Mouse (Mus musculus): ENCODE data around the gene Mtm1. TPM values are rescaled to one million over a fixed set of nuclear protein-coding genes. Genes with fewer than 3 reads are reported as not detected.

Gene Mtm1
- 4.5 TPM in 2 replicates for polyA plus RNA-seq (2016; fragmentation: Nextera tagmentation; extraction: Ambion mirVana)

DNA sequence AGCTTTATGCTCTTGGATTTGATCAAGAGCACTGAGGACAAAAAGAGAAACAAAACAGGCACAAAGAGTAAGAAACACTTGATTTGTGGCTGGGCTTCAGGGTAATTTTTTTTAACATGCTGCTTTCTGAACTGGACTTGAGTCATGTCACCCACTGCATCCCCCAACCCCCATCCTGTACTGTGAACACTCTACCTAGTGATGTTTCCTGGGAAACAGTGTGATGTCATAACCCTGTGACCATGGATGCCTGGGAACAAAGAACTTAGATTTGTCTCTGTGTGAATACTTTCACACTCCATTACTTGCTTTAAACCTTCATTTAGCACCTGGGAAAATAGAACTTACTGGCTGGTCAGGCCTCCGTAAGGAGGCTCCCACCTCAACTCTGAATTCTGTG is at the start of gene Mtm1:
TSS of gene Mtm1 (plus strand) at position 301 of the 400 bp plus-strand sequence.
- ATAC-seq (ENCODE audit: insufficient number of reproducible peaks, low FRiP score) = no peak
- no peak within 1 kb of the TSS for H3K27ac ChIP-seq (ENCODE audit: poor library complexity, severe bottlenecking)
- H3K9ac ChIP-seq = no peak within 1 kb of the TSS
- no peak within 1 kb of the TSS for H3K4me3 ChIP-seq
- H3K27me3 ChIP-seq (replicated peaks) = 0 out of 2 replicates have a peak, but pooled peaks cover 5% of the 10 kb centered on the region
- H3K4me1 ChIP-seq (replicated peaks) = no peaks in the 10 kb centered on the region
- 83% methylated on average over 1 of the region's 1 CpGs for WGBS
- H3K9me3 ChIP-seq (replicated peaks) = no peaks in the 10 kb centered on the region
- no peaks in the 10 kb centered on the region for H3K36me3 ChIP-seq
- H3K4me2 ChIP-seq = no peak within 1 kb of the TSS

DNA sequence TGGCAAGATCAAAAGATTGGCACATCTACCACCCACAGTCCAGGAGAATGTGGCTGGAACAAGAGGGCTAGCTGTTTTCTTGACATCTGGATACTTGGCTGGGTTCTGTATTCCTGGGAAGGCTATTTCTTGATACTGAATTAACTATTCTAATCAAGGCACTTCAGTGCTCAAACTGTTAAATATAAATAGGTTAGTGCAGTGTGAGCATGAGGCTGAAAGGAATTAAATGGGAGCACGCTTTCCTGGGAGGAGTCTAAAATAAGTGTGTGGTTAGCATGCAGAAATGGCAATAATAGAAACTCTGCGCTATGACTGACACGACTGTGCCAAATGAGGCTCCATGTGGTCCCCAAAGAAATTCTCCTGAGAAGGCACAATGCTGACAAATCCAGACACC is 29.0 kb upstream of the Mtm1 start:
- no peaks in the 10 kb centered on the region for H3K9me3 ChIP-seq (replicated peaks)
- no peak overlapping the region for H3K9ac ChIP-seq
- no peak for ATAC-seq (ENCODE audit: insufficient number of reproducible peaks, low FRiP score)
- H3K36me3 ChIP-seq = no peaks in the 10 kb centered on the region
- no peak overlapping the region for H3K4me3 ChIP-seq
- 0 out of 2 replicates have a peak, but pooled peaks cover 5% of the 10 kb centered on the region for H3K27me3 ChIP-seq (replicated peaks)
- no peaks in the 10 kb centered on the region for H3K4me1 ChIP-seq (replicated peaks)
- H3K4me2 ChIP-seq = no peak overlapping the region
- no peak overlapping the region for H3K27ac ChIP-seq (ENCODE audit: poor library complexity, severe bottlenecking)
- 87% methylated on average over 3 of the region's 3 CpGs for WGBS

DNA sequence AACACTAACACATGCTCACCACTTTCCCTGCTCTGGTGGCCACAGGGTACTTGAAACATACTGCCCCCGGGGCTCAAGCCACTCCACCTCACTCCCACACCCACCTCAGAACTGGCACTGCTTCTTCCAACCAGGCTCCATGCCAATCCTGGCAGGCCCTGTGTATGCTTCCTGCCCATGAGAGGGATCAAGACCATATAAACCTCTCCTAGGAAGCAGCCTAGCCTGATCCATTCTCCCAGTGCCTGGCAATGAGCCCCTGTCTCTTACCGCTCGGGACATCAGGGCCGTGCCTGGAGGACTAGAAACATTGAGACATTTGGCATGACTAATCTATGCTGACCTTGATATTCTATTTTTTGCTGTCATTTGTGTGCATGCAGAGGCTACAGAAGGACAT is 26.9 kb upstream of the Mtm1 start:
- H3K36me3 ChIP-seq = no peaks in the 10 kb centered on the region
- H3K9me3 ChIP-seq (replicated peaks) = no peaks in the 10 kb centered on the region
- no peak overlapping the region for H3K4me3 ChIP-seq
- H3K9ac ChIP-seq = no peak overlapping the region
- no peak for ATAC-seq (ENCODE audit: insufficient number of reproducible peaks, low FRiP score)
- H3K4me2 ChIP-seq = no peak overlapping the region
- no peaks in the 10 kb centered on the region for H3K4me1 ChIP-seq (replicated peaks)
- 80% methylated on average over 4 of the region's 4 CpGs for WGBS
- H3K27me3 ChIP-seq (replicated peaks) = 0 out of 2 replicates have a peak, but pooled peaks cover 8% of the 10 kb centered on the region
- no peak overlapping the region for H3K27ac ChIP-seq (ENCODE audit: poor library complexity, severe bottlenecking)

DNA sequence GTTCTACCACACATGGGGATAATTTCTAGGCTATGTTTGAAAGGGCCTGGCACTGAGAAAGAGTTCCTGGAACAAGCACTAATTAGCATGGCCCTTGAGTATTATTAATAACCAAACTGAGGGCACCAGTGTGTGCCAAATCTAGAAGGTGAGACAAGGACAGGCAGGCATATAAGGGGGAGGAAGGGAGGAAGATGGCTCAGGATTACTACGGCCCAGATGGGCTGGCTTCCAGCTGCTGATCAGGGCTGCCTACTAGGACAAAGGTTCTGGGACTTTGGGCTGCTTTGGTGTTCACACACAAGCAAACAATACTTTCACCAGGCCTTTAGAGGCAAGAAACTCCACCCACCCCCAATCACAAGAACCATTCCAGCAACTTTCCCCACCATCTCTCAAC is 24.2 kb upstream of the Mtm1 start:
- 63% methylated on average over 1 of the region's 1 CpGs for WGBS

DNA sequence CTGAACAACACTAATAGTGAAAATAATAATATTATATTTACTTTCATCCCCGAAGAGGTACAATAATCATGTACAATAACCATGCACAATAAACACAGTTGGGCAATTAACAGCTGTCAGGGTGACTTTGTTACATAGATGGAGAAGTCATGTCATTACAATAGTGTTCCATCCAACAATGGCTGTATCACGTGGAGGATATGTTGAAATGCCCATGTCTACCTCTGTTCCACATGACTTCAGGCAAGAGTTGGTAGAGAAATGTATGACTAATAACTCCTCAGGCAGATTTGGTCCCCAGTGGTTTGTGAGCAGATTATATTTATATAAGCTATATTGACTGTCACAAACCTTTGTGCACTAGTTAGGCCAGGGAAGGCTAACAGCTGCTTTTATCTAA is 5.8 kb upstream of the Mtm1 start:
- Histone ChIP-seq H3K9me3 (replicated peaks) (no peaks in the 10 kb centered on the region), H3K9ac (no peak overlapping the region), H3K36me3 (no peaks in the 10 kb centered on the region), H3K27ac (ENCODE audit: poor library complexity, severe bottlenecking) (no peak overlapping the region), H3K4me1 (replicated peaks) (no peaks in the 10 kb centered on the region), H3K4me2 (no peak overlapping the region), H3K27me3 (replicated peaks) (no peaks in the 10 kb centered on the region), H3K4me3 (no peak overlapping the region)
- no peak for ATAC-seq (ENCODE audit: insufficient number of reproducible peaks, low FRiP score)
- WGBS = 60% methylated on average over 2 of the region's 2 CpGs

More for the DNA sequence above, 24.2 kb upstream of the Mtm1 start:
- H3K4me2 ChIP-seq = no peak overlapping the region
- H3K36me3 ChIP-seq = no peaks in the 10 kb centered on the region
- no peaks in the 10 kb centered on the region for H3K4me1 ChIP-seq (replicated peaks)
- no peak overlapping the region for H3K9ac ChIP-seq
- H3K9me3 ChIP-seq (replicated peaks) = no peaks in the 10 kb centered on the region
- 0 out of 2 replicates have a peak, but pooled peaks cover 11% of the 10 kb centered on the region for H3K27me3 ChIP-seq (replicated peaks)
- no peak overlapping the region for H3K4me3 ChIP-seq
- no peak overlapping the region for H3K27ac ChIP-seq (ENCODE audit: poor library complexity, severe bottlenecking)
- ATAC-seq (ENCODE audit: insufficient number of reproducible peaks, low FRiP score) = no peak

DNA sequence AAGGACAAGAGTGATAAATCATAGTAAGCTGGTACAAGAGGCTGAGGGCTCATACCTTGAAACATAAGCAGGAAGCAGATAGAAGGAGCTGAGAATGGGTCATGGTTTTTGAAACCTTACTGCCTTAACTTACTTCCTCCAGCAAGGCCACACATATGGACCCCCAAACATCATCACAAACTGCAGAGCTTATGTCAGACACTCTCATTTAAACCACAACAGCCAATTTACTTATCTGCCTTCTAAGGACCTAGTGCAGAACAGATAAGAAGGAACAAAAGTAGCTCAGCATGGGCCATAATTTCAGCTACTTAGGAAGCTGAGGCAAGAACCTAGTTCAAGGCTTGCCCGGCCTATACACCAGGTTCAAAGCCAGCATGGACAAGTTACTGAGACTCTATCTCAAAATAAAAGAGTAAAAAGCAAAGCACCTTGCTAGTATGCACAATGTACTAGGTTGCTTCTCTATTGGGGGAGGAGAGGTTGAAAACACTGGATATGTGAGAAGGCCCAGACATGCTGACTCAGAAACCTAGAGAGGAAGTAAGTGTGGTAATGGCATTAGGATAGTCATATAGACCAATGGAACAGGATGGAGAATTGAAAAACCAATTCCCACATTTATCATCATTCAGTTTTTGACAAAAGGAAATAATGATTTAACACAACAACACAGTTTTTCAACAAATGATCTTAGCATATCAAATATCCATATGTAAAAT is 4.6 kb upstream of the Mtm1 start:
- no peak overlapping the region for H3K9ac ChIP-seq
- ATAC-seq (ENCODE audit: insufficient number of reproducible peaks, low FRiP score) = no peak
- H3K4me3 ChIP-seq = no peak overlapping the region
- H3K4me1 ChIP-seq (replicated peaks) = no peaks in the 10 kb centered on the region
- no peaks in the 10 kb centered on the region for H3K9me3 ChIP-seq (replicated peaks)
- no peaks in the 10 kb centered on the region for H3K36me3 ChIP-seq
- WGBS = 74% methylated on average over 1 of the region's 1 CpGs
- H3K27me3 ChIP-seq (replicated peaks) = no peaks in the 10 kb centered on the region
- H3K27ac ChIP-seq (ENCODE audit: poor library complexity, severe bottlenecking) = no peak overlapping the region
- no peak overlapping the region for H3K4me2 ChIP-seq

DNA sequence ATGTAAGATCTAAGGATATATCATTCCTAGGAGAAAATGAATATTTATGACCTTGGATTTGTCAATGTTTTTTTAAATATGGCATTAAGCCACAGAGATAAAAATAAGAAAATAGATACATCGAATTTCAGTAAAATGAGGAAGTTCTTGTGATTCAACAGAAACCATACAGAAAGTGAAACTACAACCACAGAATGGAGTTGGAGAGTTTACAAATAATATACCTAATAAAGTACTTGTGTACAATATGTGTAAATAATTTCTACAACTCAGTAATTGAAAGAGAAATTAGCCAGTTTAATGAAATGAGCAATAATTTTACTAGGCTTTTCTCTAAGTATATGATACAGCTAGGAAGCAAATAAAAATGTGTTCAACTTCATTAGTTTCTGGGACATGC is 4.0 kb upstream of the Mtm1 start:
- H3K4me1 ChIP-seq (replicated peaks) = no peaks in the 10 kb centered on the region

DNA sequence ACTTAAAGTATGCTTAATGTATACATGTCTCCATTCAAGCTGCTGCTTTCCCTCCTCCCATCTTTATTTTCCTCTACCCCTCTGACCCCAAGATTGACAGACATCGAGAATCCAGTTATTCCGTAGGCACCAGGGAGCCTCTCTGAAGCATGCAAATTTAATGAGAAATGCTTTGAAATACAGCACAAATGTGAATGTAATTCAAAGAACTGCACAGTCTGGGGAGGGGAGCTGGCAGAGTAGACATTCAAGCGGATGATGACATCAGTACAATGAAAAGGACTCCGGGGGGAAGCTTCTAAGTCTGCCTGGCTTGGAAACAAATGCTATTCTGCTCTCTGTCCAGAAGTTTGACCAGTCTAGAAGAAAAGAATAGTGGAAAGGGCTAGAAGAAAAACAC is 2.3 kb downstream of the Mtm1 start:
- H3K4me1 ChIP-seq (replicated peaks) = no peaks in the 10 kb centered on the region
- 66% methylated on average over 4 of the region's 4 CpGs for WGBS
- no peak for ATAC-seq (ENCODE audit: insufficient number of reproducible peaks, low FRiP score)
- H3K27me3 ChIP-seq (replicated peaks) = 0 out of 2 replicates have a peak, but pooled peaks cover 5% of the 10 kb centered on the region
- no peak overlapping the region for H3K27ac ChIP-seq (ENCODE audit: poor library complexity, severe bottlenecking)
- no peaks in the 10 kb centered on the region for H3K36me3 ChIP-seq
- H3K4me3 ChIP-seq = no peak overlapping the region
- no peak overlapping the region for H3K4me2 ChIP-seq
- H3K9me3 ChIP-seq (replicated peaks) = no peaks in the 10 kb centered on the region
- no peak overlapping the region for H3K9ac ChIP-seq

More for the DNA sequence above, 4.0 kb upstream of the Mtm1 start:
- WGBS = 69% methylated on average over 1 of the region's 1 CpGs
- Histone ChIP-seq H3K36me3 (no peaks in the 10 kb centered on the region), H3K9me3 (replicated peaks) (no peaks in the 10 kb centered on the region), H3K4me3 (no peak overlapping the region), H3K9ac (no peak overlapping the region), H3K4me2 (no peak overlapping the region), H3K27ac (ENCODE audit: poor library complexity, severe bottlenecking) (no peak overlapping the region), H3K27me3 (replicated peaks) (no peaks in the 10 kb centered on the region)
- ATAC-seq (ENCODE audit: insufficient number of reproducible peaks, low FRiP score) = no peak

DNA sequence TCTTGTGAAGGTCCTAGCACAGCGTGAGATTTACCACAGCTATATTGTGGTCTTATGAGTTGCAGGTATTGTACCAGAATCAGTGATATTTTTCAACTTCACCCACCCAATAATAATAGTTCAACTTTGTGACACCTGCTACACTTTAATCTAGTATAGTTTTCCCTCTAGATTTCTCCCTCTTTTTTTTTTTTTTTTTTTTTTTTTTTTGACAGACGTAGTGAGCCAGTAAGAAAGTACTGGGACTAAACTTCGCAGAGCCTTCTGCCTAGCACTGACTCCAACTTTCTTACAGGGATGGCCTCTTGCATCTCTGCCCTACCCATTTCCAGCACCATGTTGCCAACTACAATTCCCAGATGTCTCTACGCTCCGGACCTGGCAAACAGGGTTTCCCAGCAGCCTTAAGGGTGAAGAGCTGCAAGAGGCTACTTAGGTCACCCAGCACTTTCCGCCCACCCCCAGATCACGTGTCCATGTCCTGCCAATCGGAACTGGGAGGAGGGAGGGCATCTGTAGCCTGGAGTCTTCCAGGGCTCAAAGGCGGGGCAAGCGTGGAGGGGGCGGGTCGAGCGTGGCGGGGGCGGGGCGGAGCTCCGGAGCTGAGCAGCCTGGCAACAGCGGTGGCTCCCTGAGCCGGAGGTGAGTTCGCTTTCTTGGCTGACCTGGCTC is 4.0 kb downstream of the Mtm1 start:
- ATAC-seq (ENCODE audit: insufficient number of reproducible peaks, low FRiP score) = peak; percentile 99
- Histone ChIP-seq H3K27me3 (replicated peaks) (0 out of 2 replicates have a peak, but pooled peaks cover 5% of the 10 kb centered on the region), H3K9ac (peak overlapping the region; percentile 67; the same call in 1 of the 2 replicates), H3K9me3 (replicated peaks) (no peaks in the 10 kb centered on the region), H3K27ac (ENCODE audit: poor library complexity, severe bottlenecking) (no peak overlapping the region), H3K4me2 (peak overlapping the region; percentile 74), H3K4me3 (peak overlapping the region; percentile 60), H3K4me1 (replicated peaks) (no peaks in the 10 kb centered on the region), H3K36me3 (no peaks in the 10 kb centered on the region)
- WGBS = 15% methylated on average over 20 of the region's 20 CpGs

DNA sequence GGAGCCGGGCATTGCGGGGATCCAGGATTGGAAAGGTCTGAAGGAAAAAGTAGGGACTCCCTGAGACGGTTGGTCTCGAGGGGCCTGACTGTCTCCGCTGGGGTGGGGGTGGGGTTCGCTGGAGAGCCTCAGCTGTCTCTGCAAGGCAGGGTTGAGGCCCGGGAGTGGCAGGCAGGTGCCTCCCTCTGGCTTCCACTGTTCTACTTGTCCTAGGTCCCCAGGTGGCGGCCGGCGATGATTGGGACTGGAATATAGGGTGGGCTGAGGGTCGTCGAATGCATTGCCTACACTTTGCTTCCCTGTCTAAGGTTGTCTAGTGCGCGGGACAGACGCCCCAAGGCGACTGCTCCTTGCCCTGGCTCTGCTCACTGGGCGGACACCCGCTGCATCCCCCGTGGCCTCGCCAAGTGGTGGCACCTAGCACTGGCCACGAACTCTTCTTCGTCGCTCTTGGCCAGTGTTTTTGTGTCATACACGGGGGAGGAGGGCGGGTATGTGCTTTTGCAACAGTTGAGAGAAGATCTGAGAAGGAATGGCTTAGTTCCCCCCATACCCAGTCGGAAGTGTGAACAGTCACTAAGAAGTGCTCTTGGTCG is 4.6 kb downstream of the Mtm1 start:
- peak; percentile 81 for ATAC-seq (ENCODE audit: insufficient number of reproducible peaks, low FRiP score)
- Histone ChIP-seq H3K9ac (peak overlapping the region; percentile 67), H3K27ac (ENCODE audit: poor library complexity, severe bottlenecking) (no peak overlapping the region), H3K27me3 (replicated peaks) (0 out of 2 replicates have a peak, but pooled peaks cover 5% of the 10 kb centered on the region), H3K36me3 (no peaks in the 10 kb centered on the region), H3K4me2 (peak overlapping the region; percentile 74), H3K4me3 (peak overlapping the region; percentile 60), H3K9me3 (replicated peaks) (no peaks in the 10 kb centered on the region), H3K4me1 (replicated peaks) (no peaks in the 10 kb centered on the region)
- 15% methylated on average over 27 of the region's 27 CpGs for WGBS

DNA sequence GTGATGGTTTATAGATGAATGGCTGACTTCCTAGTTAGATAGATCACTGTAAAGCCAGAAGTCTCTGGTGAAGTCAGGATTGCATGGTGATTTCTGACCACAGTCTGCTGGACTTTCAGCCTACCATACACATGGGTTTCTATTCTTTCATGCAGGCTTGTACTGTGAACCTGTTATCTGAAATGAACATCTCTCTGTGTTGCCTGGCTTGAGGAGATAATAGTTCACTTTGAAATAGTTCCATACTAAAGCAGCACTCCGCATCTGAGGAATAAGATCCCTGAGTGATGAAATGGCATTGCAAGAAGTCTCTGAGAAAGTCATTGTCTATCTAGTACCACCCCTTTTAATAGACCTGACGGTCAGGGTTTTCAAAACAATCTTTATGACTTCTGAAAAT is 6.3 kb downstream of the Mtm1 start:
- Histone ChIP-seq H3K27ac (ENCODE audit: poor library complexity, severe bottlenecking) (no peak overlapping the region), H3K9me3 (replicated peaks) (no peaks in the 10 kb centered on the region), H3K4me3 (no peak overlapping the region), H3K9ac (no peak overlapping the region), H3K27me3 (replicated peaks) (0 out of 2 replicates have a peak, but pooled peaks cover 5% of the 10 kb centered on the region), H3K4me1 (replicated peaks) (no peaks in the 10 kb centered on the region), H3K4me2 (no peak overlapping the region), H3K36me3 (no peaks in the 10 kb centered on the region)
- no peak for ATAC-seq (ENCODE audit: insufficient number of reproducible peaks, low FRiP score)
- 81% methylated on average over 2 of the region's 2 CpGs for WGBS
